Mouse (Mus musculus) heart, adult 2 months (tissue): Measurements from ENCODE around the gene Cdkn2d. TPM values are rescaled to one million over a fixed set of nuclear protein-coding genes. Genes with fewer than 3 reads are reported as not detected.
A peak's percentile ranks its signal among the peaks of the same experiment; 100 is the strongest.
"Not testable (repeated sequence)": the region's sequence is repeated elsewhere in the genome, so short reads cannot be mapped to it uniquely, and the experiment has no call there.

Experiments
- DNase-seq, 2 experiments: peaks; one replicate each; pipeline ENCODE4 v3.0.0; 2021
- H3K27ac ChIP-seq: fragments of 200-600 bp; 2 replicates; pipeline ENCODE4 v1.8.1; 2022
- H3K27me3 ChIP-seq: fragments of 200-500 bp; 2 replicates; pipeline ENCODE4 v1.6.1; 2012; ENCODE audit warnings: mild to moderate bottlenecking, low read length, inconsistent platforms, mixed read lengths; ENCODE audit not compliant: control insufficient read depth, insufficient read depth
- H3K36me3 ChIP-seq: fragments of 200-500 bp; 2 replicates; pipeline ENCODE4 v1.6.1; 2012; ENCODE audit warnings: low read length, inconsistent platforms; ENCODE audit not compliant: control insufficient read depth, insufficient read depth
- H3K4me1 ChIP-seq: fragments of 200-500 bp; 2 replicates; pipeline ENCODE4 v1.6.1; 2011; ENCODE audit warnings: low read length; ENCODE audit not compliant: control insufficient read depth, insufficient read depth
- H3K4me3 ChIP-seq: fragments of 200-600 bp; 2 replicates; pipeline ENCODE4 v1.8.1; 2022
- H3K79me2 ChIP-seq: fragments of 200-500 bp; replicated peaks from 2 replicates; pipeline ENCODE4 v1.6.1; 2012; ENCODE audit warnings: mild to moderate bottlenecking, inconsistent platforms, low read length, moderate library complexity, mixed read lengths; ENCODE audit not compliant: control insufficient read depth, insufficient read depth
- H3K9ac ChIP-seq: fragments of 200-500 bp; 2 replicates; pipeline ENCODE4 v1.6.1; 2012; ENCODE audit warnings: low read depth, mild to moderate bottlenecking, control low read depth, inconsistent platforms, low read length, mixed read lengths
- CTCF ChIP-seq: fragments of 200-600 bp; IDR thresholded peaks from 2 replicates; pipeline ENCODE4 v1.8.1; 2022; ENCODE audit warnings: antibody characterized with exemption, mild to moderate bottlenecking, moderate library complexity
- EP300 ChIP-seq: fragments of 200-500 bp; IDR thresholded peaks from 2 replicates; pipeline ENCODE4 v1.6.1; 2011; ENCODE audit warnings: low read depth, low read length, control low read depth; ENCODE audit not compliant: insufficient read depth
- POLR2A ChIP-seq: fragments of 200-500 bp; IDR thresholded peaks from 2 replicates; pipeline ENCODE4 v1.6.1; 2011; ENCODE audit warnings: mild to moderate bottlenecking, low read depth, low read length, control low read depth; ENCODE audit not compliant: insufficient read depth
- WGBS: fragments of 180-500 bp; shearing (Covaris S2); methylation state at CpG from one replicate; pipeline ENCODE4 v1.1.7; 2018; 5-methylcytosine and 5-hydroxymethylcytosine counted together
- intact Hi-C: fragments of 180-260 bp; cut with DNase I; formaldehyde crosslinking; loops from one replicate; pipeline ENCODE4 v1.15.1; 2025
- polyA plus RNA-seq: library from polyadenylated mRNA; depleted of rRNA; stranded (reverse); fragments of >200 nt; gene quantifications from 2 replicates; pipeline ENCODE4 v1.2.3, GENCODE M21; 2012
- total RNA-seq, 2 experiments: library from RNA; stranded (reverse); gene quantifications; 2 replicates each; pipeline ENCODE4 v1.2.3; 2021

Cdkn2d gene
- total and polyA plus RNA-seq, 3 experiments = 11.3 to 25.0 (median 15.0) TPM

- no peak for DNase-seq
- intact Hi-C loops = no loop called here
- Histone ChIP-seq H3K9ac (no peak overlapping the region), H3K4me1 (peaks cover 4% of the 10 kb centered on the region; the same call in 1 of the 2 replicates), H3K4me3 (no peak overlapping the region), H3K27ac (no peak overlapping the region), H3K27me3 (no peaks in the 10 kb centered on the region), H3K36me3 (no peaks in the 10 kb centered on the region; the same call in 1 of the 2 replicates), H3K79me2 (no peaks in the 10 kb centered on the region)
- WGBS = 40% methylated on average over 2 of the region's 2 CpGs
- TF ChIP-seq EP300 = no peak
- TF ChIP-seq CTCF = no peak
- TF ChIP-seq POLR2A = no peak
Measured at GRCm38 (mm10) chr9:21261831-21262230, 29.4 kb downstream of the Cdkn2d start.

DNA sequence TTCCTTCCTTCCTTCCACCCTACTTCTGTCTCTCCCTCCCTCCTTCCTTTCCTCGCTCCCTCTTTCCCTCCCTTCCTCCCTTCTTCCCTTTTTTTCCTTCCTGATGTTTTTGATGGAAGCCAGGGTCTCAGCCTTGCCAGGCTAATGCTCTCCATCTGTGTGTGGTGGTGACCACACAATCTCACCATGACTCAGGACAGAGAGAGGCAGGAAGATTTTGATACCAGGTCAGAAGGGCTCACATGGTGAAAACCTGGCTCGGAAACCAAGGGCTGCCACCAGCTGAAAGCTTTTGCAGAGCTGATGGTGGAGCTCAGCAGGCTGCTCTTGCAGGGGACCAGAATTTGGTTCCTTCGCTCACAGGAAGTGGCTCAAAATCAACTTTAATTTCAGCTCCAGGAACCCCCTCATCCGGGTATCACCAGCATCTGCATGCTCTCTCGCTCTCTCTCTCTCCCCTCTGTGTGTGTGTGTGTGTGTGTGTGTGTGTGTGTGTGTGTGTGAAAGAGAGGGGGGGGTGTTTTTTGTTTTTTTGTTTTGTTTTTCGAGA, 30.6 kb downstream of the Cdkn2d start:
- Histone ChIP-seq H3K27ac (no peak overlapping the region), H3K4me3 (no peak overlapping the region), H3K79me2 (no peaks in the 10 kb centered on the region), H3K27me3 (no peaks in the 10 kb centered on the region), H3K4me1 (peaks cover 4% of the 10 kb centered on the region; the same call in 1 of the 2 replicates), H3K9ac (no peak overlapping the region), H3K36me3 (no peaks in the 10 kb centered on the region)
- DNase-seq = no peak
- TF ChIP-seq POLR2A (no peak), EP300 (no peak), CTCF (no peak)
- intact Hi-C loops = no loop called here
- 81% methylated on average over 6 of the region's 6 CpGs for WGBS

DNA sequence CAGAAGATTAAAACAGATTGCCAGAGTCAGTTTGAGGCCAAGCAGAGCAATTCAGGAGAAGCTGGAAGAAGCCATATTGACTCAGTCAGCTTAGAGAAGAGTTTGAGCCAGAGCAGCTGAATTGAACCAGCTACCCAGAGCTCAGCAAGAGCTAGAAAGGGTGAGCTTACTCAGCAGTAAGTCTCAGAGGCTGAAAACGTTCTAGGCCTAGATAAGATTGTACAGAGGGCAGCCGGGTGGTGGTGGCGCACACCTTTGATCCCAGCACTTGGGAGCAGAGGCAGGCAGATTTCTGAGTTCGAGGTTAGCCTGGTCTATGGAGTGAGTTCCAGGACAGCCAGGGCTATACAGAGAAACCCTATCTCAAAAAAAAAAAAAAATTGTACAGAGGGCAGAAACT, 34.9 kb downstream of the Cdkn2d start:
- H3K27ac ChIP-seq, H3K27me3 ChIP-seq, H3K79me2 ChIP-seq, DNase-seq, H3K4me1 ChIP-seq, intact Hi-C loops, H3K9ac ChIP-seq, H3K4me3 ChIP-seq, H3K36me3 ChIP-seq: not testable (repeated sequence)
- 72% methylated on average over 4 of the region's 4 CpGs for WGBS

DNA sequence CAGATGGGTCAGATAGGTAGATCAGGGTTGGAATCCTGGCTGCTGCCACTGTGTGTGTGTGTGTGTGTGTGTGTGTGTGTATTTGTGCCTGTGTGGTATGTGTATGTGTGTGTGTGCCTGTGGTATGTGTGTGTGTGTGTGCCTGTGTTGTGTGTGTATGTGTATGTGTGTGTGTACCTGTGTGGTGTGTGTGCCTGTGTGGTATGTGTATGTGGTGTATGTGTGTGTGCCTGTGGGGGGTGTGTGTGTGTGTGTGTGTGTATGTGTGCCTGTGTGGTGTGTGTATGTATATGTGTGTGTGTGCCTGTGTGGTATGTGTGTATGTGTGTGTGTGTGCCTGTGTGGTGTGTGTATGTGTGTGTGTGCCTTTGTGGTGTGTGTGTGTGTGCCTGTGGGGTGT, 36.5 kb downstream of the Cdkn2d start:
- Histone ChIP-seq H3K4me1 (peaks cover 2% of the 10 kb centered on the region; the same call in 1 of the 2 replicates), H3K36me3 (no peaks in the 10 kb centered on the region), H3K9ac (no peak overlapping the region), H3K27ac (no peak overlapping the region), H3K79me2 (no peaks in the 10 kb centered on the region), H3K4me3 (no peak overlapping the region), H3K27me3 (no peaks in the 10 kb centered on the region)
- DNase-seq = no peak
- intact Hi-C loops = no loop called here
- TF ChIP-seq EP300 (no peak), CTCF (no peak), POLR2A (no peak)

DNA sequence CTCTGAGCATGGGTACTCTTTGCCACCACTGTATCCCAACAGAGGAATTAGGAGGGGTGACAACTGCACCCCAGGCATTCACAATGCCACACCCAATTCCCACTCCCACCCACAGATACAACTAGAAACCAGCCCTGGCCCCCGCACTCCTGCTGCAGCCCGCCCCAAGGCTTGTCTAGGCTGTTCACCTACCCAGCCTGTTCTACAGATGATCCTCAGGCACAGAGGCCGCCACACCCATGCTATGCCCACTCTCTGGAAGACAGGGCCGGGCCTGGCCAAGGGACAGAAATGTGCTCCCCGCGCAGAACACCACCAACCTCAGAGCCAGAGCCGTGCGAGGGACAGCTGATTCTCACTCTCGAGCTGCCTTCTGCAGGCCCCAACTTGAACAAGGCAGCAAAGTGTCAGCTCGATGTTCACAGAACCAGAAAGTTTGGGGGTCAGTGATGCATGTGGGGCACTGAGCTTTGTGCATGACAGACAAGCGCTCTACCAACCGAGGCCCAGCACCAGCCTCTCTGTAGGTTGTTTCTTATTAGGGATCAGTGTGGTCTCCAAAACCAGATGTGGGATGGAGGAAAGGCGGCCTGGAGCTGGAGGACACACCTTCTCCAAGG, 40.0 kb downstream of the Cdkn2d start:
- Histone ChIP-seq H3K4me1 (peaks cover 2% of the 10 kb centered on the region; the same call in 1 of the 2 replicates), H3K4me3 (no peak overlapping the region), H3K79me2 (no peaks in the 10 kb centered on the region), H3K27ac (no peak overlapping the region), H3K9ac (no peak overlapping the region), H3K27me3 (peaks cover 3% of the 10 kb centered on the region; the same call in 1 of the 2 replicates), H3K36me3 (no peaks in the 10 kb centered on the region)
- intact Hi-C loops = no loop called here
- TF ChIP-seq CTCF = no peak
- TF ChIP-seq POLR2A = no peak
- TF ChIP-seq EP300 = no peak
- DNase-seq = no peak
- WGBS = 70% methylated on average over 13 of the region's 13 CpGs

DNA sequence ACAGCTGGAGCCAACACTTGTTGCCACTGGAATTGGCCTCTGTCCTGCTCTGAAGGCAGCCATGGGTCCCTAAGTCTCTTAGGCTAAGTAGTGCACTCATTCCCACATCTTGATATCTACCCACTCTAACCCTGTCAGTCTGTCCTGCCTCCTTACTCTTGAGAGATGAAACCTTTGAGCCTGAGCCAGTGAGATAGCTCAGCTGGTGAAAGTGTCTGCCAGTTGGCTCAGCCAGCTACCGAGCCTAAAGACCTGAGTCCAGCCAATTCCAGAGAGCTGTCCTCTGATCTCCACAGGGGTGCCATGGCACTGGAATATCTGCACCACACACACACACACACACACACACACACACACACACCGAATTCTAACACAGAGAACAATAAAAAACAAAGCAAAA, 40.7 kb downstream of the Cdkn2d start:
- no peak for TF ChIP-seq CTCF
- 0 out of 2 replicates have a peak, but pooled peaks have one; percentile 20 for TF ChIP-seq EP300
- TF ChIP-seq POLR2A = no peak
- Histone ChIP-seq H3K9ac (no peak overlapping the region), H3K79me2 (no peaks in the 10 kb centered on the region), H3K36me3 (no peaks in the 10 kb centered on the region), H3K27me3 (peaks cover 3% of the 10 kb centered on the region; the same call in 1 of the 2 replicates), H3K4me3 (no peak overlapping the region), H3K4me1 (peaks cover 2% of the 10 kb centered on the region; the same call in 1 of the 2 replicates), H3K27ac (no peak overlapping the region)
- 46% methylated on average over 2 of the region's 2 CpGs for WGBS
- peak in 1 of 2 experiments; percentile 46 for DNase-seq
- intact Hi-C loops = no loop called here
